Comparison of ENCODE assay signal across 8 mouse cellular contexts in genomic region chr4:130519567-130520481, GRCm38 (mm10). TPM values are rescaled to one million over a fixed set of nuclear protein-coding genes. Genes with fewer than 3 reads are reported as not detected.
DNase-seq lines count a peak whose midpoint lies in the region; ATAC-seq and TF ChIP-seq lines count a peak whose summit lies in the region.

No protein-coding gene starts in this region.

- DNase-seq in c-Kit-negative CD71-positive TER-119-positive erythroid progenitor cells, embryonic 14.5 days (ENCODE audit: low read depth, low spot score) = peak; percentile 81
- peak; percentile 76 for DNase-seq in fibroblast of lung, adult 2 months (ENCODE audit: low read depth)
- DNase-seq in kidney, postnatal 10 days = peak; percentile 98
- peak; percentile 98 for DNase-seq in liver, embryonic 11.5 days (ENCODE audit: low spot score)
- DNase-seq in spleen, postnatal 4 days (ENCODE audit: low spot score in 2 of 2) = peak; percentile 94 to 95

- H3K9ac ChIP-seq in heart, embryonic 14.5 days (ENCODE audit: low read length) = peak overlapping the region; percentile 83
- peak overlapping the region; percentile 66 for H3K9ac ChIP-seq in liver, embryonic 11.5 days (ENCODE audit: low read depth, low read length)

- H3K27ac ChIP-seq in heart, embryonic 14.5 days (replicated peaks in 1 of 2; ENCODE audit: control insufficient read depth in 1 of 2, insufficient read depth in 1 of 2, low read depth in 2 of 2, low read length in 2 of 2) = peak overlapping the region; percentile 2 to 36; a peak in 1 of 4 replicates
- H3K27ac ChIP-seq in liver, embryonic 11.5 days (ENCODE audit: low read depth, low read length) = peak overlapping the region; percentile 43; the same call in 1 of the 2 replicates

- ATAC-seq in CD4-positive, CD25-positive, alpha-beta regulatory T cell, adult 4 months = peak; percentile 99
- peak; percentile 99 for ATAC-seq in heart, embryonic 14.5 days (ENCODE audit: insufficient number of reproducible peaks, insufficient read depth, low FRiP score, low read depth)
- peak; percentile 98 for ATAC-seq in liver, embryonic 11.5 days (replicated peaks; ENCODE audit: low FRiP score)

- peak overlapping the region; percentile 53 to 84 for H3K4me3 ChIP-seq in heart, embryonic 14.5 days (ENCODE audit: control insufficient read depth in 1 of 2, insufficient read depth in 1 of 2, low read depth in 1 of 2, low read length in 2 of 2)
- peak overlapping the region; percentile 62 for H3K4me3 ChIP-seq in liver, embryonic 11.5 days (ENCODE audit: low read depth, low read length)
- peak overlapping the region; percentile 73 for H3K4me3 ChIP-seq in myocyte

- no peaks in the 10 kb centered on the region for H3K36me3 ChIP-seq in heart, embryonic 14.5 days (ENCODE audit: control insufficient read depth, insufficient read depth, low read length)
- H3K36me3 ChIP-seq in liver, embryonic 11.5 days (ENCODE audit: control insufficient read depth, insufficient read depth, low read length) = no peaks in the 10 kb centered on the region
- H3K36me3 ChIP-seq in myocyte (ENCODE audit: control insufficient read depth, insufficient read depth) = no peaks in the 10 kb centered on the region

- H3ac ChIP-seq in myocyte (ENCODE audit: control insufficient read depth, insufficient read length) = peak overlapping the region; percentile 27

- no peaks in the 10 kb centered on the region for H3K9me3 ChIP-seq in heart, embryonic 14.5 days (ENCODE audit: control insufficient read depth, low read length)
- no peaks in the 10 kb centered on the region for H3K9me3 ChIP-seq in liver, embryonic 11.5 days (ENCODE audit: control insufficient read depth, low read length)

- TF ChIP-seq POLR2A in myocyte (IDR thresholded peaks at IDR 0.05; ENCODE audit: insufficient read length, low read depth) = peak; percentile 49

- H3K4me1 ChIP-seq in heart, embryonic 14.5 days (ENCODE audit: control insufficient read depth in 2 of 2, insufficient read depth in 2 of 2, low read length in 2 of 2) = peaks cover 2 to 3% of the 10 kb centered on the region in 2 experiments; a peak in 2 of 4 replicates
- peaks cover 10% of the 10 kb centered on the region for H3K4me1 ChIP-seq in liver, embryonic 11.5 days (replicated peaks; ENCODE audit: control insufficient read depth, insufficient read depth, low read length)

- peak overlapping the region; percentile 84 for H3K4me2 ChIP-seq in heart, embryonic 14.5 days (ENCODE audit: low read length)
- peak overlapping the region; percentile 95 for H3K4me2 ChIP-seq in liver, embryonic 11.5 days
- peak overlapping the region; percentile 83 for H3K4me2 ChIP-seq in myocyte (ENCODE audit: low read depth)

- 3% methylated on average over 40 of the region's 40 CpGs for WGBS in heart, embryonic 14.5 days
- 3% methylated on average over 40 of the region's 40 CpGs for WGBS in liver, embryonic 11.5 days

- peaks cover 6% of the 10 kb centered on the region; the same call in 1 of the 2 replicates for H3K27me3 ChIP-seq in heart, embryonic 14.5 days (ENCODE audit: control insufficient read depth, insufficient read depth, low read length)
- H3K27me3 ChIP-seq in liver, embryonic 11.5 days (replicated peaks; ENCODE audit: control insufficient read depth, insufficient read depth, low read length) = no peaks in the 10 kb centered on the region; the same call in 1 of the 2 replicates
- no peaks in the 10 kb centered on the region for H3K27me3 ChIP-seq in myocyte (ENCODE audit: control insufficient read depth, insufficient read depth, insufficient read length)

- no peaks in the 10 kb centered on the region for H3K79me2 ChIP-seq in myocyte (ENCODE audit: control insufficient read depth, insufficient read depth)

TF ChIP-seq in myocyte, 11 proteins besides CTCF, POLR2A, EP300 and RAD21:
- TF ChIP-seq TCF3 (IDR thresholded peaks at IDR 0.05; ENCODE audit: insufficient read length, low read depth) (no peak), MYOG (IDR thresholded peaks at IDR 0.05; ENCODE audit: control insufficient read depth in 1 of 3, insufficient read depth in 1 of 3, insufficient read length in 2 of 3, low read depth in 2 of 3) (no peak), USF1 (IDR thresholded peaks at IDR 0.05; ENCODE audit: low read depth) (no peak), CEBPB (IDR thresholded peaks at IDR 0.05; ENCODE audit: insufficient read depth, poor library complexity, severe bottlenecking) (no peak)

RNA-seq across cellular contexts. Expression of gene Nkain1, which starts 54.1 kb away (rescaled TPM):
- polyA plus RNA-seq in CD4-positive, CD25-positive, alpha-beta regulatory T cell, adult 4 months (2017; shearing (Covaris generic)) = not detected
- polyA plus RNA-seq in heart, embryonic 14.5 days (2014; fragmentation: Nextera tagmentation; extraction: Ambion mirVana) = 1.6 and 2.0 TPM in 2 replicates
- polyA plus RNA-seq in liver, embryonic 11.5 days (2014; fragmentation: Nextera tagmentation; extraction: Ambion mirVana) = 1.3 and 1.8 TPM in 2 replicates
- polyA plus RNA-seq in myocyte (2012; fragmentation: generic; extraction: Trizol) = 19.6 TPM

Comparison
In these comparisons a context has a peak if more than half of its experiments do, and no peak if none do; other contexts are left out.
1. Peak in every context shown above with its lines: DNase-seq, ATAC-seq, H3K4me3 ChIP-seq and H3K27ac ChIP-seq.